Mouse (Mus musculus): ENCODE data around the gene Epb41l1. TPM values are rescaled to one million over a fixed set of nuclear protein-coding genes. Genes with fewer than 3 reads are reported as not detected.

Gene Epb41l1
- polyA plus RNA-seq, 1 experiment from 2014 or later = 0.54 TPM

GRCm38 (mm10) chr2:156490176-156490575 is 69.5 kb downstream of the Epb41l1 start:
- no peak overlapping the region for H3K9ac ChIP-seq
- no peak overlapping the region for H3K4me2 ChIP-seq
- H3K4me3 ChIP-seq (replicated peaks) = no peak overlapping the region
- no peak overlapping the region for H3K27ac ChIP-seq (replicated peaks)
- WGBS (ENCODE audit: insufficient replicate concordance) = 74% methylated on average over 11 of the region's 11 CpGs
- no peak for ATAC-seq (ENCODE audit: insufficient read depth)
- H3K9me3 ChIP-seq (replicated peaks) = no peaks in the 10 kb centered on the region
- peaks cover 33% of the 10 kb centered on the region for H3K4me1 ChIP-seq (replicated peaks)
- H3K27me3 ChIP-seq = peaks cover 13% of the 10 kb centered on the region
- H3K36me3 ChIP-seq (replicated peaks) = no peaks in the 10 kb centered on the region

- H3K4me3 ChIP-seq (replicated peaks) = no peak overlapping the region
- no peak overlapping the region for H3K27ac ChIP-seq (replicated peaks)
- 60% methylated on average over 5 of the region's 5 CpGs for WGBS (ENCODE audit: insufficient replicate concordance)
- no peak for ATAC-seq (ENCODE audit: insufficient read depth)
- H3K9ac ChIP-seq = no peak overlapping the region
- no peak overlapping the region for H3K4me2 ChIP-seq
- no peaks in the 10 kb centered on the region for H3K36me3 ChIP-seq (replicated peaks)
- no peaks in the 10 kb centered on the region for H3K9me3 ChIP-seq (replicated peaks)
- peaks cover 49% of the 10 kb centered on the region for H3K4me1 ChIP-seq (replicated peaks)
- no peaks in the 10 kb centered on the region for H3K27me3 ChIP-seq
These were observed 71.1 kb downstream of the Epb41l1 start for GRCm38 (mm10) chr2:156491796-156492195.

GRCm38 (mm10) chr2:156493766-156494165 is 73.1 kb downstream of the Epb41l1 start:
- H3K4me1 ChIP-seq (replicated peaks) = peaks cover 60% of the 10 kb centered on the region
- 56% methylated on average over 9 of the region's 9 CpGs for WGBS (ENCODE audit: insufficient replicate concordance)
- H3K9me3 ChIP-seq (replicated peaks) = no peaks in the 10 kb centered on the region
- H3K4me2 ChIP-seq = peak overlapping the region; percentile 63
- H3K36me3 ChIP-seq (replicated peaks) = no peaks in the 10 kb centered on the region
- no peak for ATAC-seq (ENCODE audit: insufficient read depth)
- H3K9ac ChIP-seq = peak overlapping the region; percentile 49
- H3K27ac ChIP-seq (replicated peaks) = peak overlapping the region; percentile 99
- peak overlapping the region; percentile 32 for H3K4me3 ChIP-seq (replicated peaks)
- no peaks in the 10 kb centered on the region for H3K27me3 ChIP-seq

- Histone ChIP-seq H3K4me1 (replicated peaks) (peaks cover 60% of the 10 kb centered on the region), H3K27me3 (no peaks in the 10 kb centered on the region), H3K36me3 (replicated peaks) (no peaks in the 10 kb centered on the region), H3K4me3 (replicated peaks) (peak overlapping the region; percentile 32), H3K9ac (peak overlapping the region; percentile 49), H3K4me2 (peak overlapping the region; percentile 63), H3K9me3 (replicated peaks) (no peaks in the 10 kb centered on the region), H3K27ac (replicated peaks) (peak overlapping the region; percentile 99)
- ATAC-seq (ENCODE audit: insufficient read depth) = peak; percentile 88
- 37% methylated on average over 9 of the region's 9 CpGs for WGBS (ENCODE audit: insufficient replicate concordance)
These were observed 73.8 kb downstream of the Epb41l1 start for GRCm38 (mm10) chr2:156494465-156494864.

GRCm38 (mm10) chr2:156494875-156495274 is 74.2 kb downstream of the Epb41l1 start:
- peak overlapping the region; percentile 49 for H3K9ac ChIP-seq
- WGBS (ENCODE audit: insufficient replicate concordance) = 33% methylated on average over 12 of the region's 12 CpGs
- peak; percentile 96 for ATAC-seq (ENCODE audit: insufficient read depth)
- no peaks in the 10 kb centered on the region for H3K36me3 ChIP-seq (replicated peaks)
- no peaks in the 10 kb centered on the region for H3K27me3 ChIP-seq
- H3K4me1 ChIP-seq (replicated peaks) = peaks cover 60% of the 10 kb centered on the region
- H3K4me3 ChIP-seq (replicated peaks) = peak overlapping the region; percentile 32
- H3K4me2 ChIP-seq = peak overlapping the region; percentile 63
- H3K9me3 ChIP-seq (replicated peaks) = no peaks in the 10 kb centered on the region
- peak overlapping the region; percentile 99 for H3K27ac ChIP-seq (replicated peaks)

GRCm38 (mm10) chr2:156496816-156497566 is 76.3 kb downstream of the Epb41l1 start:
- ATAC-seq (ENCODE audit: insufficient read depth) = no peak
- Histone ChIP-seq H3K4me1 (replicated peaks) (peaks cover 54% of the 10 kb centered on the region), H3K36me3 (replicated peaks) (no peaks in the 10 kb centered on the region), H3K9me3 (replicated peaks) (no peaks in the 10 kb centered on the region), H3K4me3 (replicated peaks) (no peak overlapping the region), H3K27ac (replicated peaks) (peak overlapping the region; percentile 20; the same call in 1 of the 2 replicates), H3K27me3 (no peaks in the 10 kb centered on the region), H3K9ac (no peak overlapping the region), H3K4me2 (no peak overlapping the region)
- WGBS (ENCODE audit: insufficient replicate concordance) = 67% methylated on average over 5 of the region's 5 CpGs

- no peak for ATAC-seq (ENCODE audit: insufficient read depth)
- Histone ChIP-seq H3K27ac (replicated peaks) (0 out of 2 replicates have a peak overlapping the region, but pooled peaks have one; percentile 20), H3K4me1 (replicated peaks) (peaks cover 49% of the 10 kb centered on the region), H3K27me3 (no peaks in the 10 kb centered on the region), H3K36me3 (replicated peaks) (no peaks in the 10 kb centered on the region), H3K9ac (no peak overlapping the region), H3K9me3 (replicated peaks) (no peaks in the 10 kb centered on the region), H3K4me2 (no peak overlapping the region), H3K4me3 (replicated peaks) (no peak overlapping the region)
- 36% methylated on average over 5 of the region's 5 CpGs for WGBS (ENCODE audit: insufficient replicate concordance)
These were observed 77.2 kb downstream of the Epb41l1 start for GRCm38 (mm10) chr2:156497915-156498314.

- Histone ChIP-seq H3K36me3 (replicated peaks) (no peaks in the 10 kb centered on the region), H3K27me3 (no peaks in the 10 kb centered on the region), H3K4me3 (replicated peaks) (no peak overlapping the region), H3K4me2 (no peak overlapping the region), H3K9ac (no peak overlapping the region), H3K27ac (replicated peaks) (no peak overlapping the region), H3K9me3 (replicated peaks) (no peaks in the 10 kb centered on the region), H3K4me1 (replicated peaks) (peaks cover 19% of the 10 kb centered on the region)
- no peak for ATAC-seq (ENCODE audit: insufficient read depth)
- WGBS (ENCODE audit: insufficient replicate concordance) = 84% methylated on average over 1 of the region's 1 CpGs
These were observed 80.3 kb downstream of the Epb41l1 start for GRCm38 (mm10) chr2:156501025-156501424.

- Histone ChIP-seq H3K36me3 (replicated peaks) (no peaks in the 10 kb centered on the region), H3K4me1 (replicated peaks) (no peaks in the 10 kb centered on the region), H3K9me3 (replicated peaks) (no peaks in the 10 kb centered on the region), H3K9ac (no peak overlapping the region), H3K27ac (replicated peaks) (no peak overlapping the region), H3K4me3 (replicated peaks) (no peak overlapping the region), H3K27me3 (no peaks in the 10 kb centered on the region), H3K4me2 (no peak overlapping the region)
- WGBS (ENCODE audit: insufficient replicate concordance) = 76% methylated on average over 13 of the region's 13 CpGs
- ATAC-seq (ENCODE audit: insufficient read depth) = no peak
These were observed 84.8 kb downstream of the Epb41l1 start for GRCm38 (mm10) chr2:156505533-156505932.

GRCm38 (mm10) chr2:156512028-156512427 is 91.3 kb downstream of the Epb41l1 start:
- no peaks in the 10 kb centered on the region for H3K27me3 ChIP-seq
- 63% methylated on average over 7 of the region's 7 CpGs for WGBS (ENCODE audit: insufficient replicate concordance)
- no peaks in the 10 kb centered on the region for H3K4me1 ChIP-seq (replicated peaks)
- H3K4me2 ChIP-seq = no peak overlapping the region
- no peak overlapping the region for H3K9ac ChIP-seq
- no peak for ATAC-seq (ENCODE audit: insufficient read depth)
- H3K4me3 ChIP-seq (replicated peaks) = no peak overlapping the region
- H3K36me3 ChIP-seq (replicated peaks) = no peaks in the 10 kb centered on the region
- H3K27ac ChIP-seq (replicated peaks) = no peak overlapping the region
- no peaks in the 10 kb centered on the region for H3K9me3 ChIP-seq (replicated peaks)

GRCm38 (mm10) chr2:156512561-156512960 is 91.9 kb downstream of the Epb41l1 start:
- no peak overlapping the region for H3K4me3 ChIP-seq (replicated peaks)
- H3K27me3 ChIP-seq = no peaks in the 10 kb centered on the region
- no peaks in the 10 kb centered on the region for H3K9me3 ChIP-seq (replicated peaks)
- H3K4me1 ChIP-seq (replicated peaks) = no peaks in the 10 kb centered on the region
- no peak overlapping the region for H3K9ac ChIP-seq
- WGBS (ENCODE audit: insufficient replicate concordance) = 67% methylated on average over 5 of the region's 6 CpGs
- ATAC-seq (ENCODE audit: insufficient read depth) = no peak
- H3K36me3 ChIP-seq (replicated peaks) = no peaks in the 10 kb centered on the region
- no peak overlapping the region for H3K4me2 ChIP-seq
- H3K27ac ChIP-seq (replicated peaks) = no peak overlapping the region

GRCm38 (mm10) chr2:156515102-156515501 is 94.4 kb downstream of the Epb41l1 start:
- Histone ChIP-seq H3K27me3 (no peaks in the 10 kb centered on the region), H3K9ac (no peak overlapping the region), H3K4me3 (replicated peaks) (no peak overlapping the region), H3K27ac (replicated peaks) (no peak overlapping the region), H3K9me3 (replicated peaks) (no peaks in the 10 kb centered on the region), H3K36me3 (replicated peaks) (no peaks in the 10 kb centered on the region), H3K4me1 (replicated peaks) (no peaks in the 10 kb centered on the region), H3K4me2 (no peak overlapping the region)
- no peak for ATAC-seq (ENCODE audit: insufficient read depth)
- WGBS (ENCODE audit: insufficient replicate concordance) = 65% methylated on average over 9 of the region's 9 CpGs
